Mouse (Mus musculus): ENCODE measurements around the gene Ptger1.
A peak's percentile ranks its signal among the peaks of the same experiment; 100 is the strongest.

Gene Ptger1

GRCm38 (mm10) chr8:83695351-83696106 lies 29.1 kb downstream of the Ptger1 start:
- DNase-seq (ENCODE audit: low spot score in 2 of 2) = no peak

GRCm38 (mm10) chr8:83697374-83698220 lies 31.1 kb downstream of the Ptger1 start:
- peak in 1 of 2 experiments; percentile 10 for DNase-seq (ENCODE audit: low spot score in 2 of 2)

- peak in 1 of 2 experiments; percentile 37 for DNase-seq (ENCODE audit: low spot score in 2 of 2)
Measured at GRCm38 (mm10) chr8:83698291-83698660, 31.8 kb downstream of the Ptger1 start.

- peak in 1 of 2 experiments; percentile 68 for DNase-seq (ENCODE audit: low spot score in 2 of 2)
Measured at GRCm38 (mm10) chr8:83698661-83699453, 32.4 kb downstream of the Ptger1 start, which contains the start of gene Pkn1. Gene Pkn1 (minus strand): TSS chr8:83699179.

- no peak for DNase-seq (ENCODE audit: low spot score in 2 of 2)
Measured at GRCm38 (mm10) chr8:83699566-83699965, 33.1 kb downstream of the Ptger1 start.

GRCm38 (mm10) chr8:83700423-83701085 lies 34.1 kb downstream of the Ptger1 start:
- no peak for DNase-seq (ENCODE audit: low spot score in 2 of 2)

- DNase-seq (ENCODE audit: low spot score in 2 of 2) = no peak
Measured at GRCm38 (mm10) chr8:83703426-83703825, 36.9 kb downstream of the Ptger1 start.

GRCm38 (mm10) chr8:83706411-83706810 lies 39.9 kb downstream of the Ptger1 start:
- DNase-seq (ENCODE audit: low spot score in 2 of 2) = no peak

- DNase-seq (ENCODE audit: low spot score in 2 of 2) = no peak
Measured at GRCm38 (mm10) chr8:83707554-83707953, 41.1 kb downstream of the Ptger1 start.

- DNase-seq (ENCODE audit: low spot score in 2 of 2) = no peak
Measured at GRCm38 (mm10) chr8:83714676-83715030, 48.2 kb downstream of the Ptger1 start.

- DNase-seq (ENCODE audit: low spot score in 2 of 2) = peak; percentile 69 to 86
Measured at GRCm38 (mm10) chr8:83715031-83715690, 48.7 kb downstream of the Ptger1 start, which contains the start of gene Ddx39. Gene Ddx39 (plus strand): TSS chr8:83715177.

GRCm38 (mm10) chr8:83715771-83716170 lies 49.3 kb downstream of the Ptger1 start:
- DNase-seq (ENCODE audit: low spot score in 2 of 2) = no peak

- no peak for DNase-seq (ENCODE audit: low spot score in 2 of 2)
Measured at GRCm38 (mm10) chr8:83716563-83716962, 50.1 kb downstream of the Ptger1 start.

- no peak for DNase-seq (ENCODE audit: low spot score in 2 of 2)
Measured at GRCm38 (mm10) chr8:83719048-83719447, 52.6 kb downstream of the Ptger1 start.

- DNase-seq (ENCODE audit: low spot score in 2 of 2) = no peak
Measured at GRCm38 (mm10) chr8:83719693-83720092, 53.2 kb downstream of the Ptger1 start.

GRCm38 (mm10) chr8:83721405-83722025 lies 55.0 kb downstream of the Ptger1 start:
- DNase-seq (ENCODE audit: low spot score in 2 of 2) = no peak
